Mouse (Mus musculus): ENCODE results near the gene Insig1. TPM values are rescaled to one million over a fixed set of nuclear protein-coding genes. Genes with fewer than 3 reads are reported as not detected.

The Insig1 gene
- polyA plus RNA-seq, 1 experiment from 2014 or later: 90.8 TPM

- Histone ChIP-seq H3K4me1 (ENCODE audit: control insufficient read depth, low read depth, low read length) (no peaks in the 10 kb centered on the region; the same call in 1 of the 2 replicates), H3K36me3 (ENCODE audit: control insufficient read depth, insufficient read depth) (no peaks in the 10 kb centered on the region), H3K9me3 (replicated peaks; ENCODE audit: control insufficient read depth, low read length) (no peaks in the 10 kb centered on the region), H3K4me2 (ENCODE audit: low read depth, low read length) (no peak overlapping the region), H3K27me3 (ENCODE audit: control insufficient read depth, insufficient read depth, low read depth, low read length) (no peaks in the 10 kb centered on the region), H3K4me3 (ENCODE audit: low read depth, low read length) (no peak overlapping the region), H3K27ac (ENCODE audit: low read length) (no peak overlapping the region; the same call in 1 of the 2 replicates), H3K9ac (ENCODE audit: low read depth, low read length) (no peak overlapping the region)
- 52% methylated on average over 2 of the region's 2 CpGs for WGBS (ENCODE audit: insufficient replicate concordance)
- peak; percentile 95 for ATAC-seq (ENCODE audit: low read depth)
Measured at GRCm38 (mm10) chr5:28055450-28055849, 15.7 kb upstream of the Insig1 start.

GRCm38 (mm10) chr5:28056877-28057276 lies 14.3 kb upstream of the Insig1 start:
- Histone ChIP-seq H3K4me3 (ENCODE audit: low read depth, low read length) (no peak overlapping the region), H3K9me3 (replicated peaks; ENCODE audit: control insufficient read depth, low read length) (no peaks in the 10 kb centered on the region), H3K27me3 (ENCODE audit: control insufficient read depth, insufficient read depth, low read depth, low read length) (no peaks in the 10 kb centered on the region), H3K27ac (ENCODE audit: low read length) (no peak overlapping the region), H3K4me1 (ENCODE audit: control insufficient read depth, low read depth, low read length) (no peaks in the 10 kb centered on the region; the same call in 1 of the 2 replicates), H3K4me2 (ENCODE audit: low read depth, low read length) (no peak overlapping the region), H3K36me3 (ENCODE audit: control insufficient read depth, insufficient read depth) (no peaks in the 10 kb centered on the region), H3K9ac (ENCODE audit: low read depth, low read length) (no peak overlapping the region)
- no peak for ATAC-seq (ENCODE audit: low read depth)
- 63% methylated on average over 3 of the region's 3 CpGs for WGBS (ENCODE audit: insufficient replicate concordance)

GRCm38 (mm10) chr5:28060506-28060905 lies 10.7 kb upstream of the Insig1 start:
- peaks cover 3% of the 10 kb centered on the region for H3K4me1 ChIP-seq (ENCODE audit: control insufficient read depth, low read depth, low read length)
- ATAC-seq (ENCODE audit: low read depth): no peak
- no peaks in the 10 kb centered on the region for H3K36me3 ChIP-seq (ENCODE audit: control insufficient read depth, insufficient read depth)
- no peak overlapping the region for H3K27ac ChIP-seq (ENCODE audit: low read length)
- H3K4me3 ChIP-seq (ENCODE audit: low read depth, low read length): no peak overlapping the region
- H3K9ac ChIP-seq (ENCODE audit: low read depth, low read length): no peak overlapping the region
- no peaks in the 10 kb centered on the region for H3K27me3 ChIP-seq (ENCODE audit: control insufficient read depth, insufficient read depth, low read depth, low read length)
- no peak overlapping the region for H3K4me2 ChIP-seq (ENCODE audit: low read depth, low read length)
- no peaks in the 10 kb centered on the region for H3K9me3 ChIP-seq (replicated peaks; ENCODE audit: control insufficient read depth, low read length)

- Histone ChIP-seq H3K4me3 (ENCODE audit: low read depth, low read length) (no peak overlapping the region), H3K27ac (ENCODE audit: low read length) (no peak overlapping the region), H3K4me1 (ENCODE audit: control insufficient read depth, low read depth, low read length) (peaks cover 8% of the 10 kb centered on the region), H3K27me3 (ENCODE audit: control insufficient read depth, insufficient read depth, low read depth, low read length) (no peaks in the 10 kb centered on the region), H3K9ac (ENCODE audit: low read depth, low read length) (no peak overlapping the region), H3K36me3 (ENCODE audit: control insufficient read depth, insufficient read depth) (no peaks in the 10 kb centered on the region), H3K4me2 (ENCODE audit: low read depth, low read length) (no peak overlapping the region), H3K9me3 (replicated peaks; ENCODE audit: control insufficient read depth, low read length) (no peaks in the 10 kb centered on the region)
- WGBS (ENCODE audit: insufficient replicate concordance): 68% methylated on average over 6 of the region's 6 CpGs
- no peak for ATAC-seq (ENCODE audit: low read depth)
Measured at GRCm38 (mm10) chr5:28061011-28061410, 10.2 kb upstream of the Insig1 start.

GRCm38 (mm10) chr5:28063989-28064624 lies 7.1 kb upstream of the Insig1 start:
- Histone ChIP-seq H3K4me2 (ENCODE audit: low read depth, low read length) (no peak overlapping the region), H3K36me3 (ENCODE audit: control insufficient read depth, insufficient read depth) (no peaks in the 10 kb centered on the region), H3K4me1 (ENCODE audit: control insufficient read depth, low read depth, low read length) (peaks cover 19% of the 10 kb centered on the region), H3K27ac (ENCODE audit: low read length) (no peak overlapping the region), H3K9ac (ENCODE audit: low read depth, low read length) (no peak overlapping the region), H3K9me3 (replicated peaks; ENCODE audit: control insufficient read depth, low read length) (no peaks in the 10 kb centered on the region), H3K4me3 (ENCODE audit: low read depth, low read length) (no peak overlapping the region), H3K27me3 (ENCODE audit: control insufficient read depth, insufficient read depth, low read depth, low read length) (no peaks in the 10 kb centered on the region)
- 23% methylated on average over 3 of the region's 3 CpGs for WGBS (ENCODE audit: insufficient replicate concordance)
- no peak for ATAC-seq (ENCODE audit: low read depth)

- Histone ChIP-seq H3K4me1 (ENCODE audit: control insufficient read depth, low read depth, low read length) (peaks cover 29% of the 10 kb centered on the region), H3K4me3 (ENCODE audit: low read depth, low read length) (no peak overlapping the region), H3K27ac (ENCODE audit: low read length) (no peak overlapping the region), H3K9me3 (replicated peaks; ENCODE audit: control insufficient read depth, low read length) (no peaks in the 10 kb centered on the region), H3K9ac (ENCODE audit: low read depth, low read length) (peak overlapping the region; percentile 2; the same call in 1 of the 2 replicates), H3K27me3 (ENCODE audit: control insufficient read depth, insufficient read depth, low read depth, low read length) (no peaks in the 10 kb centered on the region), H3K4me2 (ENCODE audit: low read depth, low read length) (no peak overlapping the region), H3K36me3 (ENCODE audit: control insufficient read depth, insufficient read depth) (no peaks in the 10 kb centered on the region)
- 11% methylated on average over 4 of the region's 4 CpGs for WGBS (ENCODE audit: insufficient replicate concordance)
- no peak for ATAC-seq (ENCODE audit: low read depth)
Measured at GRCm38 (mm10) chr5:28065275-28065674, 5.9 kb upstream of the Insig1 start.

GRCm38 (mm10) chr5:28066311-28066710 lies 4.9 kb upstream of the Insig1 start:
- Histone ChIP-seq H3K27ac (ENCODE audit: low read length) (peak overlapping the region; percentile 45), H3K4me3 (ENCODE audit: low read depth, low read length) (peak overlapping the region; percentile 6; the same call in 1 of the 2 replicates), H3K36me3 (ENCODE audit: control insufficient read depth, insufficient read depth) (no peaks in the 10 kb centered on the region), H3K4me1 (ENCODE audit: control insufficient read depth, low read depth, low read length) (peaks cover 34% of the 10 kb centered on the region), H3K9ac (ENCODE audit: low read depth, low read length) (peak overlapping the region; percentile 49), H3K4me2 (ENCODE audit: low read depth, low read length) (peak overlapping the region; percentile 42), H3K27me3 (ENCODE audit: control insufficient read depth, insufficient read depth, low read depth, low read length) (no peaks in the 10 kb centered on the region), H3K9me3 (replicated peaks; ENCODE audit: control insufficient read depth, low read length) (no peaks in the 10 kb centered on the region)
- no peak for ATAC-seq (ENCODE audit: low read depth)
- 36% methylated on average over 5 of the region's 5 CpGs for WGBS (ENCODE audit: insufficient replicate concordance)

- H3K36me3 ChIP-seq (ENCODE audit: control insufficient read depth, insufficient read depth): peaks cover 15% of the 10 kb centered on the region
- peak overlapping the region; percentile 81 for H3K4me3 ChIP-seq (ENCODE audit: low read depth, low read length)
- no peak for ATAC-seq (ENCODE audit: low read depth)
- H3K4me1 ChIP-seq (ENCODE audit: control insufficient read depth, low read depth, low read length): peaks cover 43% of the 10 kb centered on the region
- H3K27ac ChIP-seq (ENCODE audit: low read length): peak overlapping the region; percentile 91
- WGBS (ENCODE audit: insufficient replicate concordance): 29% methylated on average over 9 of the region's 9 CpGs
- peak overlapping the region; percentile 83 for H3K9ac ChIP-seq (ENCODE audit: low read depth, low read length)
- H3K9me3 ChIP-seq (replicated peaks; ENCODE audit: control insufficient read depth, low read length): no peaks in the 10 kb centered on the region
- H3K27me3 ChIP-seq (ENCODE audit: control insufficient read depth, insufficient read depth, low read depth, low read length): no peaks in the 10 kb centered on the region
- H3K4me2 ChIP-seq (ENCODE audit: low read depth, low read length): peak overlapping the region; percentile 99
Measured at GRCm38 (mm10) chr5:28070149-28070827, 875 bp upstream of the Insig1 start.

Data from liver, embryonic 16.5 days (tissue).